ENCODE assay signal across 15 mouse cellular contexts in genomic region chr13:54954745-54955144, GRCm38 (mm10).
"Had no signal": no experiment of that assay in that cellular context is flagged by ENCODE, and none has a peak within 500 bp of the region (broad histone marks: within the 10 kb centered on the region; RNA-seq: fewer than 3 reads in every experiment).

No protein-coding gene starts in this region.

- H3K9me3 ChIP-seq: limb, embryonic 15.5 days; liver, embryonic 12.5 days; midbrain, embryonic 10.5 days; neural tube, embryonic 12.5 days had no signal

- H3K9ac ChIP-seq: limb, embryonic 15.5 days; liver, embryonic 12.5 days; lung, embryonic 14.5 days had no signal

- H3K36me3 ChIP-seq: limb, embryonic 15.5 days; liver, embryonic 12.5 days; midbrain, embryonic 10.5 days; neural tube, embryonic 12.5 days had no signal

- H3K4me3 ChIP-seq: myocyte; neural tube, embryonic 12.5 days had no signal

- DNase-seq: kidney, adult 11 months; kidney, adult 9 months; kidney, postnatal 36 days; lung, embryonic 14.5 days; lung, postnatal 10 days; lung, postnatal 4 days; right cerebral cortex, adult 18-20 months; right cerebral cortex, postnatal 25 days; thymus, postnatal 36 days had no signal

- H3K4me2 ChIP-seq: liver, embryonic 12.5 days had no signal

- H3K27ac ChIP-seq: kidney, postnatal 0 days; limb, embryonic 15.5 days; liver, embryonic 12.5 days; neural tube, embryonic 12.5 days had no signal

- ATAC-seq: liver, embryonic 12.5 days had no signal
